Mouse (Mus musculus) kidney, adult 2 months (tissue): ENCODE data around the gene Anxa5.

Source experiments
- CTCF ChIP-seq: fragments of 200-500 bp; conservative IDR thresholded peaks from 2 replicates; pipeline ENCODE4 v1.5.1; 2011; ENCODE audit warnings: low read depth, mild to moderate bottlenecking, control low read depth, low read length, moderate library complexity, mixed read lengths; ENCODE audit not compliant: insufficient read depth, insufficient read length
- POLR2A ChIP-seq: fragments of 200-500 bp; IDR thresholded peaks from one replicate; pipeline ENCODE4 v1.6.1; 2011; ENCODE audit warnings: low read depth, low read length, control low read depth

- TF ChIP-seq CTCF (no peak), POLR2A (no peak)
These were observed 1.3 kb downstream of the Anxa5 start for GRCm38 (mm10) chr3:36474421-36474820.
